Mouse (Mus musculus) E14TG2a.4 (cell line): ENCODE data around the gene Rfx8.

Experiments
- CTCF ChIP-seq: conservative IDR thresholded peaks from 2 replicates; pipeline ENCODE4 v1.5.1; 2014; ENCODE audit warnings: low read length
- NANOG ChIP-seq: IDR thresholded peaks from 2 replicates; pipeline ENCODE4 v1.6.1; 2014; ENCODE audit warnings: borderline replicate concordance, low read length, mixed read lengths
- POU5F1 ChIP-seq: IDR thresholded peaks from 2 replicates; pipeline ENCODE4 v1.6.1; 2014; ENCODE audit warnings: low read length, borderline replicate concordance

- TF ChIP-seq CTCF = no peak
- no peak for TF ChIP-seq POU5F1
- TF ChIP-seq NANOG = no peak
Measured at GRCm38 (mm10) chr1:39748666-39749065, 27.9 kb upstream of the Rfx8 start.
